26 mouse cellular contexts compared by ENCODE assay signal in genomic region chr7:121478302-121478701, GRCm38 (mm10).
DNase-seq lines count a peak whose midpoint lies in the region; ATAC-seq lines count a peak whose summit lies in the region.
"Had no signal": no experiment of that assay in that cellular context is flagged by ENCODE, and none has a peak within 500 bp of the region (broad histone marks: within the 10 kb centered on the region; RNA-seq: fewer than 3 reads in every experiment).

No protein-coding gene starts in this region.

- no peaks in the 10 kb centered on the region for H3K4me1 ChIP-seq in embryonic facial prominence, embryonic 14.5 days (ENCODE audit: control insufficient read depth, insufficient read depth, low read length)
- no peaks in the 10 kb centered on the region for H3K4me1 ChIP-seq in embryonic facial prominence, embryonic 10.5 days
- H3K4me1 ChIP-seq in hindbrain, embryonic 16.5 days (ENCODE audit: control insufficient read depth, insufficient read depth, low read depth, low read length): no peaks in the 10 kb centered on the region
- no peaks in the 10 kb centered on the region for H3K4me1 ChIP-seq in hindbrain, embryonic 13.5 days (replicated peaks)
- H3K4me1 ChIP-seq in midbrain, embryonic 14.5 days (ENCODE audit: control insufficient read depth, insufficient read depth, low read length): no peaks in the 10 kb centered on the region
- no peaks in the 10 kb centered on the region for H3K4me1 ChIP-seq in midbrain, embryonic 15.5 days
- H3K4me1 ChIP-seq: forebrain, embryonic 15.5 days; heart, embryonic 13.5 days; intestine, embryonic 15.5 days; liver, embryonic 15.5 days had no signal

- intact Hi-C loops in left cerebral cortex, postnatal 25 days (cut with DNase I): no loop called here

- H3K9me3 ChIP-seq in embryonic facial prominence, embryonic 14.5 days (ENCODE audit: control insufficient read depth, low read length): no peaks in the 10 kb centered on the region
- H3K9me3 ChIP-seq in embryonic facial prominence, embryonic 10.5 days: no peaks in the 10 kb centered on the region
- no peaks in the 10 kb centered on the region for H3K9me3 ChIP-seq in hindbrain, embryonic 16.5 days (ENCODE audit: control insufficient read depth, low read length)
- H3K9me3 ChIP-seq in hindbrain, embryonic 13.5 days: no peaks in the 10 kb centered on the region
- no peaks in the 10 kb centered on the region for H3K9me3 ChIP-seq in midbrain, embryonic 14.5 days (ENCODE audit: control insufficient read depth, low read length)
- no peaks in the 10 kb centered on the region for H3K9me3 ChIP-seq in midbrain, embryonic 15.5 days
- H3K9me3 ChIP-seq: forebrain, embryonic 15.5 days; heart, embryonic 13.5 days; intestine, embryonic 15.5 days; limb, embryonic 12.5 days; liver, embryonic 15.5 days; midbrain, embryonic 12.5 days had no signal

- DNase-seq in embryonic facial prominence, embryonic 14.5 days (ENCODE audit: low spot score): peak; percentile 52
- DNase-seq in embryonic facial prominence, embryonic 10.5 days (ENCODE audit: low spot score): no peak
- DNase-seq in midbrain, embryonic 14.5 days: peak; percentile 49
- no peak for DNase-seq in left cerebral cortex, postnatal 25 days (ENCODE audit: low spot score in 2 of 2)
- DNase-seq: adrenal gland, postnatal 10 days; cerebellum, adult 11 months; cerebellum, postnatal 25 days; gastrocnemius, adult 2 months; gastrocnemius, postnatal 36 days; heart, adult 2 months; heart, postnatal 10 days; kidney, postnatal 14 days; lung, postnatal 36 days; right cerebral cortex, postnatal 4 days; thymus, adult 2 months; thymus, postnatal 36 days had no signal

- H3K27ac ChIP-seq in embryonic facial prominence, embryonic 14.5 days (replicated peaks; ENCODE audit: low read depth, low read length): no peak overlapping the region
- H3K27ac ChIP-seq in embryonic facial prominence, embryonic 10.5 days (replicated peaks): no peak overlapping the region
- H3K27ac ChIP-seq in hindbrain, embryonic 16.5 days (ENCODE audit: low read depth, low read length): no peak overlapping the region
- H3K27ac ChIP-seq in hindbrain, embryonic 13.5 days: no peak overlapping the region
- H3K27ac ChIP-seq in midbrain, embryonic 14.5 days (replicated peaks; ENCODE audit: low read depth, low read length): no peak overlapping the region
- no peak overlapping the region for H3K27ac ChIP-seq in midbrain, embryonic 15.5 days
- H3K27ac ChIP-seq: forebrain, embryonic 15.5 days; gastrocnemius, adult 2 months; heart, adult 2 months; heart, embryonic 13.5 days; intestine, embryonic 15.5 days; limb, embryonic 12.5 days; liver, embryonic 15.5 days; midbrain, embryonic 12.5 days had no signal

- H3K27me3 ChIP-seq in embryonic facial prominence, embryonic 14.5 days (replicated peaks; ENCODE audit: control insufficient read depth, insufficient read depth, low read length): no peaks in the 10 kb centered on the region
- H3K27me3 ChIP-seq in embryonic facial prominence, embryonic 10.5 days (replicated peaks; ENCODE audit: low read depth, poor library complexity, severe bottlenecking): no peaks in the 10 kb centered on the region
- H3K27me3 ChIP-seq in hindbrain, embryonic 16.5 days (replicated peaks; ENCODE audit: control insufficient read depth, insufficient read depth, low read length): no peaks in the 10 kb centered on the region
- H3K27me3 ChIP-seq in hindbrain, embryonic 13.5 days: no peaks in the 10 kb centered on the region
- H3K27me3 ChIP-seq in midbrain, embryonic 14.5 days (ENCODE audit: control insufficient read depth, insufficient read depth, low read length): no peaks in the 10 kb centered on the region
- no peaks in the 10 kb centered on the region for H3K27me3 ChIP-seq in midbrain, embryonic 15.5 days (replicated peaks)
- H3K27me3 ChIP-seq: forebrain, embryonic 15.5 days; heart, embryonic 13.5 days; intestine, embryonic 15.5 days; limb, embryonic 12.5 days; liver, embryonic 15.5 days; midbrain, embryonic 12.5 days had no signal

- no peak overlapping the region for H3K9ac ChIP-seq in embryonic facial prominence, embryonic 14.5 days (ENCODE audit: low read depth, low read length)
- H3K9ac ChIP-seq in hindbrain, embryonic 16.5 days (ENCODE audit: low read depth, low read length): no peak overlapping the region
- no peak overlapping the region for H3K9ac ChIP-seq in hindbrain, embryonic 13.5 days
- H3K9ac ChIP-seq in midbrain, embryonic 14.5 days (replicated peaks; ENCODE audit: low read length): no peak overlapping the region
- no peak overlapping the region for H3K9ac ChIP-seq in midbrain, embryonic 15.5 days
- H3K9ac ChIP-seq: forebrain, embryonic 15.5 days; heart, embryonic 13.5 days; intestine, embryonic 15.5 days; limb, embryonic 12.5 days; liver, embryonic 15.5 days; midbrain, embryonic 12.5 days had no signal

- H3K4me3 ChIP-seq in embryonic facial prominence, embryonic 14.5 days (ENCODE audit: low read depth, low read length): no peak overlapping the region
- no peak overlapping the region for H3K4me3 ChIP-seq in embryonic facial prominence, embryonic 10.5 days
- H3K4me3 ChIP-seq in hindbrain, embryonic 16.5 days (ENCODE audit: low read length): no peak overlapping the region
- no peak overlapping the region for H3K4me3 ChIP-seq in hindbrain, embryonic 13.5 days
- H3K4me3 ChIP-seq in midbrain, embryonic 14.5 days (replicated peaks; ENCODE audit: low read depth, low read length): no peak overlapping the region
- no peak overlapping the region for H3K4me3 ChIP-seq in midbrain, embryonic 15.5 days
- H3K4me3 ChIP-seq: forebrain, embryonic 15.5 days; gastrocnemius, adult 2 months; heart, adult 2 months; heart, embryonic 13.5 days; intestine, embryonic 15.5 days; limb, embryonic 12.5 days; liver, embryonic 15.5 days; midbrain, embryonic 12.5 days had no signal

- 36% methylated on average over 8 of the region's 8 CpGs for WGBS in embryonic facial prominence, embryonic 14.5 days
- WGBS in embryonic facial prominence, embryonic 10.5 days: 74% methylated on average over 8 of the region's 8 CpGs
- WGBS in hindbrain, embryonic 16.5 days: 43% methylated on average over 8 of the region's 8 CpGs
- WGBS in hindbrain, embryonic 13.5 days: 58% methylated on average over 8 of the region's 8 CpGs
- 66% methylated on average over 8 of the region's 8 CpGs for WGBS in midbrain, embryonic 14.5 days
- 60% methylated on average over 8 of the region's 8 CpGs for WGBS in midbrain, embryonic 15.5 days

- peak; percentile 44; the same call in 1 of the 2 replicates for ATAC-seq in embryonic facial prominence, embryonic 14.5 days (ENCODE audit: low read depth)
- peak; percentile 60; the same call in 1 of the 2 replicates for ATAC-seq in hindbrain, embryonic 16.5 days
- ATAC-seq in hindbrain, embryonic 13.5 days (ENCODE audit: low FRiP score): no peak
- ATAC-seq in midbrain, embryonic 14.5 days (ENCODE audit: low FRiP score, low TSS enrichment): no peak
- ATAC-seq in midbrain, embryonic 15.5 days (replicated peaks): no peak
- ATAC-seq: forebrain, embryonic 15.5 days; intestine, embryonic 15.5 days; Patski had no signal

- no peaks in the 10 kb centered on the region for H3K36me3 ChIP-seq in embryonic facial prominence, embryonic 14.5 days (ENCODE audit: control insufficient read depth, insufficient read depth, low read length)
- H3K36me3 ChIP-seq in embryonic facial prominence, embryonic 10.5 days (replicated peaks): no peaks in the 10 kb centered on the region
- H3K36me3 ChIP-seq in hindbrain, embryonic 16.5 days (ENCODE audit: control insufficient read depth, insufficient read depth, low read length): no peaks in the 10 kb centered on the region
- no peaks in the 10 kb centered on the region for H3K36me3 ChIP-seq in hindbrain, embryonic 13.5 days
- no peaks in the 10 kb centered on the region for H3K36me3 ChIP-seq in midbrain, embryonic 14.5 days (ENCODE audit: control insufficient read depth, insufficient read depth, low read length)
- no peaks in the 10 kb centered on the region for H3K36me3 ChIP-seq in midbrain, embryonic 15.5 days (replicated peaks)
- H3K36me3 ChIP-seq: forebrain, embryonic 15.5 days; heart, embryonic 13.5 days; intestine, embryonic 15.5 days; limb, embryonic 12.5 days; liver, embryonic 15.5 days; midbrain, embryonic 12.5 days had no signal

- H3K4me2 ChIP-seq in embryonic facial prominence, embryonic 14.5 days (ENCODE audit: low read depth, low read length): no peak overlapping the region
- no peak overlapping the region for H3K4me2 ChIP-seq in hindbrain, embryonic 16.5 days (ENCODE audit: low read length)
- H3K4me2 ChIP-seq in hindbrain, embryonic 13.5 days: no peak overlapping the region
- no peak overlapping the region for H3K4me2 ChIP-seq in midbrain, embryonic 14.5 days (ENCODE audit: low read length)
- H3K4me2 ChIP-seq in midbrain, embryonic 15.5 days: no peak overlapping the region
- H3K4me2 ChIP-seq: forebrain, embryonic 15.5 days; heart, embryonic 13.5 days; intestine, embryonic 15.5 days; limb, embryonic 12.5 days; liver, embryonic 15.5 days; midbrain, embryonic 12.5 days had no signal

Comparison
In these comparisons a context has a peak if more than half of its experiments do, and no peak if none do; other contexts are left out.
1. ATAC-seq: peak in embryonic facial prominence, embryonic 14.5 days (single experiment) and hindbrain, embryonic 16.5 days (single experiment); none in hindbrain, embryonic 13.5 days (single experiment), midbrain, embryonic 14.5 days (single experiment) and midbrain, embryonic 15.5 days (single experiment).
2. DNase-seq: peak in embryonic facial prominence, embryonic 14.5 days (single experiment) and midbrain, embryonic 14.5 days (single experiment); none in embryonic facial prominence, embryonic 10.5 days (single experiment) and left cerebral cortex, postnatal 25 days (0 of 2).